Mouse (Mus musculus) heart, postnatal 0 days (tissue): Measurements from ENCODE around the gene Phyhd1. TPM values are rescaled to one million over a fixed set of nuclear protein-coding genes. Genes with fewer than 3 reads are reported as not detected.

Experiments
- ATAC-seq: fragments of 200-750 bp; cut with Nextera tagmentation; 2 replicates; pipeline ENCODE4 v1.8.0; 2017; ENCODE audit warnings: low read depth, moderate number of reproducible peaks, moderate library complexity; ENCODE audit not compliant: insufficient read depth
- DNase-seq: peaks from one replicate; pipeline ENCODE4 v3.0.0-alpha.2; 2016; ENCODE audit warnings: low spot score
- H3K27ac ChIP-seq: fragments of 300-500 bp; sonication (generic); 2 replicates; pipeline ENCODE4 v1.5.1; 2014; ENCODE audit warnings: low read depth, mild to moderate bottlenecking
- H3K27me3 ChIP-seq: fragments of 300-500 bp; sonication (generic); 2 replicates; pipeline ENCODE4 v1.6.1; 2014; ENCODE audit warnings: low read length, mixed read lengths; ENCODE audit not compliant: control insufficient read depth, insufficient read depth
- H3K36me3 ChIP-seq: fragments of 300-500 bp; sonication (generic); replicated peaks from 2 replicates; pipeline ENCODE4 v1.6.1; 2014; ENCODE audit warnings: low read length, mixed read lengths; ENCODE audit not compliant: control insufficient read depth, insufficient read depth
- H3K4me1 ChIP-seq: fragments of 300-500 bp; sonication (generic); 2 replicates; pipeline ENCODE4 v1.6.1; 2014; ENCODE audit warnings: antibody characterized with exemption; ENCODE audit not compliant: control insufficient read depth, insufficient read depth
- H3K4me2 ChIP-seq: fragments of 300-500 bp; sonication (generic); 2 replicates; pipeline ENCODE4 v1.6.1; 2014; ENCODE audit warnings: low read depth, mild to moderate bottlenecking, low read length, moderate library complexity
- H3K4me3 ChIP-seq: fragments of 300-500 bp; sonication (generic); 2 replicates; pipeline ENCODE4 v1.5.1; 2014; ENCODE audit warnings: low read depth, low read length
- H3K9ac ChIP-seq: fragments of 300-500 bp; sonication (generic); replicated peaks from 2 replicates; pipeline ENCODE4 v1.6.1; 2014; ENCODE audit warnings: low read depth, low read length, mixed read lengths
- H3K9me3 ChIP-seq: fragments of 300-500 bp; sonication (generic); replicated peaks from 2 replicates; pipeline ENCODE4 v1.6.1; 2016; ENCODE audit warnings: low read length; ENCODE audit not compliant: control insufficient read depth
- CTCF ChIP-seq: IDR thresholded peaks from 2 replicates; pipeline ENCODE4 v1.5.1; 2016; ENCODE audit warnings: antibody characterized with exemption, control low read depth, low read depth
- EP300 ChIP-seq: IDR thresholded peaks from 2 replicates; pipeline ENCODE4 v1.6.1; 2016; ENCODE audit warnings: antibody characterized with exemption, low read depth
- WGBS: fragments of 180-500 bp; shearing (Covaris S2); extraction: QIAGEN DNeasy Blood & Tissue Kit; methylation state at CpG from one replicate; pipeline ENCODE4 v1.1.7; 2014; 5-methylcytosine and 5-hydroxymethylcytosine counted together
- polyA plus RNA-seq: library from polyadenylated mRNA; unstranded; fragments of >200 nt; fragmentation: Nextera tagmentation; extraction: Ambion mirVana; gene quantifications from 2 replicates; pipeline ENCODE4 v1.2.1, GENCODE M21; 2015
- total RNA-seq: library from RNA; depleted of rRNA; stranded (reverse); fragments of >200 nt; gene quantifications from 2 replicates; pipeline ENCODE4 v1.2.3, GENCODE M21; 2014; ENCODE audit warnings: low replicate concordance

Gene Phyhd1
- total and polyA plus RNA-seq, 2 experiments from 2014 or later = 14.7 to 47.1 TPM

GRCm38 (mm10) chr2:30281651-30282050, 15.6 kb downstream of the Phyhd1 start:
- Histone ChIP-seq H3K9ac (no peak overlapping the region), H3K27ac (no peak overlapping the region), H3K4me3 (no peak overlapping the region), H3K4me2 (no peak overlapping the region), H3K27me3 (no peaks in the 10 kb centered on the region), H3K4me1 (peaks cover 9% of the 10 kb centered on the region; the same call in 1 of the 2 replicates), H3K36me3 (peaks cover 11% of the 10 kb centered on the region; the same call in 1 of the 2 replicates), H3K9me3 (no peaks in the 10 kb centered on the region)
- no peak for DNase-seq
- 66% methylated on average over 3 of the region's 3 CpGs for WGBS
- no peak for ATAC-seq
- TF ChIP-seq CTCF (no peak), EP300 (no peak)

GRCm38 (mm10) chr2:30283193-30283592, 17.2 kb downstream of the Phyhd1 start:
- Histone ChIP-seq H3K4me1 (peaks cover 9% of the 10 kb centered on the region; the same call in 1 of the 2 replicates), H3K9me3 (no peaks in the 10 kb centered on the region), H3K4me2 (no peak overlapping the region), H3K27ac (no peak overlapping the region), H3K36me3 (peaks cover 10% of the 10 kb centered on the region; the same call in 1 of the 2 replicates), H3K27me3 (no peaks in the 10 kb centered on the region), H3K4me3 (no peak overlapping the region), H3K9ac (no peak overlapping the region)
- ATAC-seq (no peak), DNase-seq (no peak)
- 78% methylated on average over 2 of the region's 2 CpGs for WGBS
- TF ChIP-seq CTCF (no peak), EP300 (no peak)

GRCm38 (mm10) chr2:30285004-30285403, 19.0 kb downstream of the Phyhd1 start:
- WGBS = 91% methylated on average over 5 of the region's 5 CpGs
- no peaks in the 10 kb centered on the region for H3K27me3 ChIP-seq
- H3K4me3 ChIP-seq = peak overlapping the region; percentile 84; the same call in 1 of the 2 replicates
- ATAC-seq (no peak), DNase-seq (no peak)
- H3K9me3 ChIP-seq = no peaks in the 10 kb centered on the region
- H3K36me3 ChIP-seq = peaks cover 7% of the 10 kb centered on the region; the same call in 1 of the 2 replicates
- TF ChIP-seq CTCF (no peak), EP300 (no peak)
- no peak overlapping the region for H3K9ac ChIP-seq
- H3K4me2 ChIP-seq = peak overlapping the region; percentile 84
- H3K27ac ChIP-seq = no peak overlapping the region
- peaks cover 9% of the 10 kb centered on the region; the same call in 1 of the 2 replicates for H3K4me1 ChIP-seq

- H3K9ac ChIP-seq = peak overlapping the region; percentile 67
- 12% methylated on average over 38 of the region's 38 CpGs for WGBS
- no peaks in the 10 kb centered on the region for H3K27me3 ChIP-seq
- no peaks in the 10 kb centered on the region for H3K9me3 ChIP-seq
- H3K4me2 ChIP-seq = peak overlapping the region; percentile 84
- DNase-seq = no peak
- no peak for TF ChIP-seq CTCF
- TF ChIP-seq EP300 = no peak
- H3K36me3 ChIP-seq = peaks cover 7% of the 10 kb centered on the region; the same call in 1 of the 2 replicates
- H3K4me1 ChIP-seq = peaks cover 9% of the 10 kb centered on the region; the same call in 1 of the 2 replicates
- peak overlapping the region; percentile 84 for H3K4me3 ChIP-seq
- ATAC-seq = peak; percentile 34
- H3K27ac ChIP-seq = peak overlapping the region; percentile 58
These were observed 19.6 kb downstream of the Phyhd1 start for GRCm38 (mm10) chr2:30285416-30286181.

- DNase-seq = peak; percentile 88
- H3K4me3 ChIP-seq = peak within 1 kb of the TSS; percentile 84
- under 1% methylated on average over 65 of the region's 68 CpGs for WGBS
- H3K36me3 ChIP-seq = peaks cover 7% of the 10 kb centered on the region; the same call in 1 of the 2 replicates
- peak within 1 kb of the TSS; percentile 84 for H3K4me2 ChIP-seq
- H3K9me3 ChIP-seq = no peaks in the 10 kb centered on the region
- H3K27me3 ChIP-seq = no peaks in the 10 kb centered on the region
- peaks cover 9% of the 10 kb centered on the region; the same call in 1 of the 2 replicates for H3K4me1 ChIP-seq
- peak within 1 kb of the TSS; percentile 67 for H3K9ac ChIP-seq
- peak; percentile 96 for ATAC-seq
- H3K27ac ChIP-seq = peak within 1 kb of the TSS; percentile 69
- TF ChIP-seq CTCF = no peak
- TF ChIP-seq EP300 = no peak
These were observed 20.4 kb downstream of the Phyhd1 start, which contains the start of the genes Dolk and Nup188 for GRCm38 (mm10) chr2:30286192-30287026. Gene Dolk, minus strand, starts transcription at chr2:30286334. Gene Nup188, plus strand, starts transcription at chr2:30286397.
